Mouse (Mus musculus) lung, embryonic 14.5 days (tissue): Measurements from ENCODE around the gene Pygo1. TPM values are rescaled to one million over a fixed set of nuclear protein-coding genes. Genes with fewer than 3 reads are reported as not detected.

ENCODE experiments used
- ATAC-seq: fragments of 200-750 bp; cut with Nextera tagmentation; 2 replicates; pipeline ENCODE4 v1.8.0; 2017; ENCODE audit warnings: mild to moderate bottlenecking, moderate TSS enrichment, moderate library complexity; ENCODE audit not compliant: insufficient read depth
- DNase-seq: peaks from one replicate; pipeline ENCODE4 v3.0.0-alpha.2; 2015
- H3K27ac ChIP-seq: fragments of 300-500 bp; sonication (generic); 2 replicates; pipeline ENCODE4 v1.5.1; 2014; ENCODE audit warnings: low read depth, mild to moderate bottlenecking, moderate library complexity
- H3K27me3 ChIP-seq: fragments of 300-500 bp; sonication (generic); 2 replicates; pipeline ENCODE4 v1.6.1; 2014; ENCODE audit warnings: low read length, control low read depth; ENCODE audit not compliant: insufficient read depth
- H3K36me3 ChIP-seq: fragments of 300-500 bp; sonication (generic); 2 replicates; pipeline ENCODE4 v1.6.1; 2014; ENCODE audit warnings: control low read depth; ENCODE audit not compliant: insufficient read depth
- H3K4me1 ChIP-seq: fragments of 300-500 bp; sonication (generic); 2 replicates; pipeline ENCODE4 v1.6.1; 2014; ENCODE audit warnings: antibody characterized with exemption, control low read depth; ENCODE audit not compliant: insufficient read depth
- H3K4me2 ChIP-seq: fragments of 300-500 bp; sonication (generic); 2 replicates; pipeline ENCODE4 v1.6.1; 2014; ENCODE audit warnings: mild to moderate bottlenecking
- H3K4me3 ChIP-seq: fragments of 300-500 bp; sonication (generic); 2 replicates; pipeline ENCODE4 v1.5.1; 2014; ENCODE audit warnings: low read depth, low read length
- H3K9ac ChIP-seq: fragments of 300-500 bp; sonication (generic); 2 replicates; pipeline ENCODE4 v1.6.1; 2014
- H3K9me3 ChIP-seq: fragments of 300-500 bp; sonication (generic); 2 replicates; pipeline ENCODE4 v1.6.1; 2016; ENCODE audit warnings: low read depth, low read length, control low read depth
- CTCF ChIP-seq: IDR thresholded peaks from 2 replicates; pipeline ENCODE4 v1.5.1; 2016; ENCODE audit warnings: antibody characterized with exemption, low read depth
- WGBS: fragments of 180-500 bp; shearing (Covaris S2); extraction: QIAGEN DNeasy Blood & Tissue Kit; methylation state at CpG from one replicate; pipeline ENCODE4 v1.1.7; 2014; 5-methylcytosine and 5-hydroxymethylcytosine counted together
- polyA plus RNA-seq: library from polyadenylated mRNA; unstranded; fragments of >200 nt; fragmentation: Nextera tagmentation; extraction: Ambion mirVana; gene quantifications from 2 replicates; pipeline ENCODE4 v1.2.1, GENCODE M21; 2014

Gene Pygo1
- 6.0 and 7.0 TPM in 2 replicates for polyA plus RNA-seq

- ATAC-seq (peak; percentile 88), DNase-seq (peak; percentile 76)
- H3K4me3 ChIP-seq = peak within 1 kb of the TSS; percentile 72
- H3K9ac ChIP-seq = peak within 1 kb of the TSS; percentile 93
- peak within 1 kb of the TSS; percentile 78 for H3K4me2 ChIP-seq
- peaks cover 6% of the 10 kb centered on the region; the same call in 1 of the 2 replicates for H3K4me1 ChIP-seq
- H3K27ac ChIP-seq = peak within 1 kb of the TSS; percentile 87
- no peaks in the 10 kb centered on the region for H3K36me3 ChIP-seq
- no peaks in the 10 kb centered on the region for H3K9me3 ChIP-seq
- H3K27me3 ChIP-seq = no peaks in the 10 kb centered on the region
- no peak for TF ChIP-seq CTCF
- under 1% methylated on average over 94 of the region's 108 CpGs for WGBS
These were observed at the start of gene Pygo1 for GRCm38 (mm10) chr9:72925021-72925934. Gene Pygo1, plus strand, starts transcription at chr9:72925645.

- ATAC-seq (no peak), DNase-seq (no peak)
- Histone ChIP-seq H3K4me1 (peaks cover 24% of the 10 kb centered on the region), H3K36me3 (no peaks in the 10 kb centered on the region), H3K27ac (no peak overlapping the region), H3K9me3 (no peaks in the 10 kb centered on the region), H3K4me2 (no peak overlapping the region), H3K27me3 (no peaks in the 10 kb centered on the region), H3K4me3 (no peak overlapping the region), H3K9ac (no peak overlapping the region)
- WGBS = 84% methylated on average over 2 of the region's 2 CpGs
- peak; percentile 37; the same call in 1 of the 2 replicates for TF ChIP-seq CTCF
These were observed 49.6 kb upstream of the Pygo1 start for GRCm38 (mm10) chr9:72875878-72876277.

GRCm38 (mm10) chr9:72877905-72878304 lies 47.5 kb upstream of the Pygo1 start:
- Histone ChIP-seq H3K4me2 (peak overlapping the region; percentile 40; the same call in 1 of the 2 replicates), H3K36me3 (no peaks in the 10 kb centered on the region), H3K9ac (no peak overlapping the region), H3K4me1 (peaks cover 22% of the 10 kb centered on the region), H3K27me3 (no peaks in the 10 kb centered on the region), H3K9me3 (no peaks in the 10 kb centered on the region), H3K4me3 (no peak overlapping the region), H3K27ac (0 out of 2 replicates have a peak overlapping the region, but pooled peaks have one; percentile 0)
- no peak for TF ChIP-seq CTCF
- DNase-seq (peak; percentile 72), ATAC-seq (peak; percentile 64)
- 14% methylated on average over 11 of the region's 11 CpGs for WGBS

- Histone ChIP-seq H3K4me1 (peaks cover 22% of the 10 kb centered on the region), H3K27ac (no peak overlapping the region), H3K36me3 (no peaks in the 10 kb centered on the region), H3K4me2 (no peak overlapping the region), H3K9me3 (no peaks in the 10 kb centered on the region), H3K4me3 (no peak overlapping the region), H3K27me3 (no peaks in the 10 kb centered on the region), H3K9ac (no peak overlapping the region)
- WGBS = 29% methylated on average over 6 of the region's 6 CpGs
- no peak for TF ChIP-seq CTCF
- ATAC-seq (no peak), DNase-seq (peak; percentile 26)
These were observed 46.8 kb upstream of the Pygo1 start for GRCm38 (mm10) chr9:72878656-72879055.

- H3K9ac ChIP-seq = no peak overlapping the region
- H3K4me2 ChIP-seq = no peak overlapping the region
- H3K27ac ChIP-seq = no peak overlapping the region
- H3K36me3 ChIP-seq = no peaks in the 10 kb centered on the region
- H3K9me3 ChIP-seq = no peaks in the 10 kb centered on the region
- TF ChIP-seq CTCF = no peak
- DNase-seq = no peak
- no peak for ATAC-seq
- 73% methylated on average over 3 of the region's 3 CpGs for WGBS
- H3K4me3 ChIP-seq = no peak overlapping the region
- H3K4me1 ChIP-seq = peaks cover 22% of the 10 kb centered on the region
- no peaks in the 10 kb centered on the region for H3K27me3 ChIP-seq
These were observed 45.8 kb upstream of the Pygo1 start for GRCm38 (mm10) chr9:72879601-72880000.

- H3K4me1 ChIP-seq = peaks cover 22% of the 10 kb centered on the region
- DNase-seq (peak; percentile 62), ATAC-seq (no peak)
- no peak overlapping the region for H3K4me3 ChIP-seq
- H3K4me2 ChIP-seq = no peak overlapping the region
- H3K27ac ChIP-seq = peak overlapping the region; percentile 39; the same call in 1 of the 2 replicates
- H3K9ac ChIP-seq = no peak overlapping the region
- 33% methylated on average over 16 of the region's 16 CpGs for WGBS
- H3K36me3 ChIP-seq = no peaks in the 10 kb centered on the region
- no peak for TF ChIP-seq CTCF
- H3K9me3 ChIP-seq = no peaks in the 10 kb centered on the region
- H3K27me3 ChIP-seq = no peaks in the 10 kb centered on the region
These were observed 45.1 kb upstream of the Pygo1 start for GRCm38 (mm10) chr9:72880225-72880960.
